Mouse (Mus musculus): ENCODE measurements around the gene Pax5. TPM values are rescaled to one million over a fixed set of nuclear protein-coding genes. Genes with fewer than 3 reads are reported as not detected.

Gene Pax5
- polyA plus RNA-seq, 1 experiment from 2014 or later, result not detected

DNA sequence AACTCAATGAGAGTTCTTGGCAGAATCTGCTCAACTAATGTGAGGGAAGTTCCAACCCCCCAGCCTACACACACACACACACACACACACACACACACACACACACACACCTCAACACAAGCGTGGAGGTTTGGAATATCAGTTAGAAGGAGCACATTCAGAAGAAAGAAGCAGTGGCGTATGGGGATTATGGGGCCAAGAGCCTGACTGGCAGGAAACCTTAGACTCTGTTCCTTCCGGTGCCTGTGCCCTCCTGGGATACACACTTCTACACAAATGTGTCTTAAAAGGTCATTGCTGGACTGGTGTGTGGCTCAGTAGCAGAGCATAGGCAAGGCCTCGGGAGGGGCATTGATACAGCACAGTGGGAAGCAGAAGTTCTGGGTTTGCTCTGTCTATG lies 10.9 kb upstream of the Pax5 start:
- ATAC-seq (replicated peaks; ENCODE audit: low FRiP score, low read depth), result no peak
- Histone ChIP-seq H3K9me3 (replicated peaks; ENCODE audit: low read length) (no peaks in the 10 kb centered on the region), H3K27ac (no peak overlapping the region), H3K4me1 (replicated peaks; ENCODE audit: insufficient read depth, low read length) (no peaks in the 10 kb centered on the region), H3K9ac (ENCODE audit: low read depth, low read length) (no peak overlapping the region), H3K4me3 (replicated peaks; ENCODE audit: low read depth, low read length) (no peak overlapping the region), H3K4me2 (ENCODE audit: low read length) (no peak overlapping the region), H3K36me3 (ENCODE audit: insufficient read depth, low read length) (no peaks in the 10 kb centered on the region), H3K27me3 (ENCODE audit: insufficient read depth, low read length) (peaks cover 23% of the 10 kb centered on the region; the same call in 1 of the 2 replicates)
- WGBS, result 84% methylated on average over 4 of the region's 4 CpGs
- DNase-seq (ENCODE audit: low spot score), result no peak
- TF ChIP-seq CTCF (IDR thresholded peaks at IDR 0.05; ENCODE audit: low read depth), result no peak

DNA sequence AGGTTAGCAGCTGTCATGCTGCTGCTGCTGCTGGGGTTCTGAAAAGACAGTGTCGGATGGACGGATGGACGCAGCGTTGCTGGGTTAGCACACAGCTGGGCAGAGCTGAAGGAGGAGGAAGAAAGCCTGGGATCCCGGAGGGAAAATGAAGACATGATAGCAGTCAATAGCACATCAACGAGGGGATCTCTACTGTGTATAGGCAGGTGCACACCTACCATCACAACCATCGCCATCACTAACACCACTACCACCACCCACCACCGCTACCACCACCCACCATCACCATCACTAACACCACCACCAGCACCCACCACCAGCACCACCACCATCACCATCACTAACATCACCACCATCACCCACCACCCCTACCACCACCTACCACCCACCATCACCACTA lies 9.8 kb upstream of the Pax5 start:
- TF ChIP-seq CTCF (IDR thresholded peaks at IDR 0.05; ENCODE audit: low read depth), result no peak
- no peaks in the 10 kb centered on the region for H3K36me3 ChIP-seq (ENCODE audit: insufficient read depth, low read length)
- no peak overlapping the region for H3K4me3 ChIP-seq (replicated peaks; ENCODE audit: low read depth, low read length)
- peaks cover 28% of the 10 kb centered on the region for H3K27me3 ChIP-seq (ENCODE audit: insufficient read depth, low read length)
- no peak overlapping the region for H3K9ac ChIP-seq (ENCODE audit: low read depth, low read length)
- no peaks in the 10 kb centered on the region for H3K4me1 ChIP-seq (replicated peaks; ENCODE audit: insufficient read depth, low read length)
- no peak overlapping the region for H3K4me2 ChIP-seq (ENCODE audit: low read length)
- WGBS, result 91% methylated on average over 8 of the region's 8 CpGs
- H3K9me3 ChIP-seq (replicated peaks; ENCODE audit: low read length), result no peaks in the 10 kb centered on the region
- DNase-seq (ENCODE audit: low spot score) (no peak), ATAC-seq (replicated peaks; ENCODE audit: low FRiP score, low read depth) (no peak)
- no peak overlapping the region for H3K27ac ChIP-seq

DNA sequence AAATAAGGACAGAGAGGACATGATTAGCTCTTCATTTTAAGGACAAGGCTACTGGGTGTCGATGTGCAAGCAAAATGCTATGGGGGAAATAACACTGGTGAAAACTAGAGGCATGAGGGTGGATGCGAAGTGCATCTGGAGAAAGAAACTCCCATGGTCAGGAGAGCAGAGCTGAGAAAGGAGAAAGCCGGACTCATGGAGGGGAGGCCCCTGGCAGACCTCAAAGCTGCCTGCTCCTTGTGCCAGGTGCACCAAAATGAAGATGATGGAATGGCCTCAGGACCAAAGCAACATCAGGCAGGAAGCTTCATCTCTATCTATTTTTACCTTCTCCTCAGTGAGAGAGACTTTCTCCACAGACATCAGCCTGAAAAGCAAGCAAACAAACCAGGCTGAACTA lies 7.4 kb upstream of the Pax5 start:
- Histone ChIP-seq H3K9ac (ENCODE audit: low read depth, low read length) (no peak overlapping the region), H3K36me3 (ENCODE audit: insufficient read depth, low read length) (no peaks in the 10 kb centered on the region), H3K4me2 (ENCODE audit: low read length) (no peak overlapping the region), H3K4me1 (replicated peaks; ENCODE audit: insufficient read depth, low read length) (0 out of 2 replicates have a peak, but pooled peaks cover 6% of the 10 kb centered on the region), H3K9me3 (replicated peaks; ENCODE audit: low read length) (no peaks in the 10 kb centered on the region), H3K27ac (no peak overlapping the region), H3K27me3 (ENCODE audit: insufficient read depth, low read length) (peaks cover 50% of the 10 kb centered on the region), H3K4me3 (replicated peaks; ENCODE audit: low read depth, low read length) (no peak overlapping the region)
- WGBS, result 71% methylated on average over 3 of the region's 3 CpGs
- TF ChIP-seq CTCF (IDR thresholded peaks at IDR 0.05; ENCODE audit: low read depth), result no peak
- ATAC-seq (replicated peaks; ENCODE audit: low FRiP score, low read depth) (no peak), DNase-seq (ENCODE audit: low spot score) (no peak)

DNA sequence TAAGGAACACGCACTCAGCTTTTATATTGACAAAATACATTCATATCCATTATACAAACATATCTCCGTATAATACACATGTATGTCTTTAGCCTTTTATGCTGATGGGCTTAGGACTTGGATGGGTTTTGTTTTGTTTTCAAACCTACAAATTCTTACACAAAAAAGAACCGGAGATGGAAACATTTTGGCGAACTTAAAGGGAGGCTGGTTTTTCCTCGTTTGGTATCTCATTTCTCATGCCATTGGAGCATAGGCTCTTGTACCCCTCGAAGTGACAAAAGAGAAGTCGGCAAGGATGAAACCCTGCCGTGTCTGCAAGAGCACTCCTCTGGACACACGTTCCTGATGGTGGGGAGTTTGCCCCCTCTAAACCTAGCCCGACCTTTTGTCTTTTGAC lies 6.1 kb upstream of the Pax5 start:
- WGBS, result 6% methylated on average over 10 of the region's 10 CpGs
- H3K27me3 ChIP-seq (ENCODE audit: insufficient read depth, low read length), result peaks cover 59% of the 10 kb centered on the region
- DNase-seq (ENCODE audit: low spot score) (no peak), ATAC-seq (replicated peaks; ENCODE audit: low FRiP score, low read depth) (no peak)
- no peak overlapping the region for H3K27ac ChIP-seq
- no peak for TF ChIP-seq CTCF (IDR thresholded peaks at IDR 0.05; ENCODE audit: low read depth)
- H3K4me3 ChIP-seq (replicated peaks; ENCODE audit: low read depth, low read length), result no peak overlapping the region
- H3K36me3 ChIP-seq (ENCODE audit: insufficient read depth, low read length), result no peaks in the 10 kb centered on the region
- H3K9ac ChIP-seq (ENCODE audit: low read depth, low read length), result no peak overlapping the region
- H3K4me1 ChIP-seq (replicated peaks; ENCODE audit: insufficient read depth, low read length), result peaks cover 6% of the 10 kb centered on the region; the same call in 1 of the 2 replicates
- no peaks in the 10 kb centered on the region for H3K9me3 ChIP-seq (replicated peaks; ENCODE audit: low read length)
- H3K4me2 ChIP-seq (ENCODE audit: low read length), result no peak overlapping the region

DNA sequence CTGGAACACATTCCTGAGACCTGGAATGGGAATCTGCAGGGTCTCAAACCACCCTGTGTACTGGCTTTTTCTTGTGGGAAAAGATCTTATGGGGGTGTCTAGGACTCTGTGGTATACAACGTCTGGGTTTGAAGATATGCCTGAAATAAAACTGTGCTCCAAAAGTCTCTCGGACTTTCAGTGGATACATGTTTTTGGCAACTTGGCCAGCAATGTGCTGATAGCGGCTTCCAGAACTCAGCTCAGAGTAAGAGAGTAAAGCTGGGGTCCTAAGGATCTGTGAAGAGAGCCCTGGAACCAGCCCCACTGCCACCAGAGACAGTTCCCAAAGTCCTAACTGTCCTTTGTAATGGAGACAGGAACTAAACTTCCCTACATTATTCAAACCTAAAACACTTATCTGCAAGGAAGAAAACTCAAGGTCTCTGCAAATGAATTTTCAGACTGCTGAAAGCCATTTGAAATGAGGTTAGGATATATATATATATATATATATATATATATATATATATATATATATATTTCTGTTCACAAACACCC lies 5.4 kb upstream of the Pax5 start:
- Histone ChIP-seq H3K4me3 (replicated peaks; ENCODE audit: low read depth, low read length) (no peak overlapping the region), H3K9ac (ENCODE audit: low read depth, low read length) (no peak overlapping the region), H3K4me1 (replicated peaks; ENCODE audit: insufficient read depth, low read length) (peaks cover 6% of the 10 kb centered on the region; the same call in 1 of the 2 replicates), H3K9me3 (replicated peaks; ENCODE audit: low read length) (no peaks in the 10 kb centered on the region), H3K27me3 (ENCODE audit: insufficient read depth, low read length) (peaks cover 63% of the 10 kb centered on the region), H3K27ac (no peak overlapping the region), H3K4me2 (ENCODE audit: low read length) (no peak overlapping the region), H3K36me3 (ENCODE audit: insufficient read depth, low read length) (no peaks in the 10 kb centered on the region)
- no peak for TF ChIP-seq CTCF (IDR thresholded peaks at IDR 0.05; ENCODE audit: low read depth)
- ATAC-seq (replicated peaks; ENCODE audit: low FRiP score, low read depth) (no peak), DNase-seq (ENCODE audit: low spot score) (no peak)
- WGBS, result 7% methylated on average over 3 of the region's 3 CpGs

DNA sequence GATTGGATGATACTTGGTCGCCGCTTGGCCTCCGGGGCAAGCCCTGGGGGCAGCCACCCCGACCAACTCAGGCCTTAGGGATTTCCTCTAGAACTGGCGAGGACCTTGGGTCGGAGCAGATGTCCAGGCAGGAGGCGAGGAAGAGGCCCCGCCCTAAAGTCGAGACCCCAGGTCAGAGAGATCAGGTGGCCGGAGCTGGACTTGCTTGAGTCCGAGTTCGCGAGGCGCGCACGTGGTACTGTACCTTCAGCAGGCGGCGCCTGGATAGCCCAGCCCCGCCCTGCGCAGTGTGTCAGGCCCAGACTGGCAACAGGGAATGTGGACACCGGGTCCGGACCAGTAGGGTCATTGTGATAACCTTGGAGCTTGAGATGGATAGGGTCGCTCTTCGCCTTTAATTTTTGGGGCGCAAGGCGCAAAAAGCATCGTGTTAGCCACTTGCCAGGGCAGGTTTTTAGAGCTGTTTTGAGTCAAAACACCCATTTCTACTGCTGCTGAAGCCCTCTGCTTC lies 3.9 kb upstream of the Pax5 start:
- WGBS, result 2% methylated on average over 27 of the region's 27 CpGs
- H3K27ac ChIP-seq, result no peak overlapping the region
- no peak for ATAC-seq (replicated peaks; ENCODE audit: low FRiP score, low read depth)
- peak; percentile 1 for DNase-seq (ENCODE audit: low spot score)
- no peak overlapping the region for H3K4me2 ChIP-seq (ENCODE audit: low read length)
- peaks cover 74% of the 10 kb centered on the region for H3K27me3 ChIP-seq (ENCODE audit: insufficient read depth, low read length)
- no peak overlapping the region for H3K9ac ChIP-seq (ENCODE audit: low read depth, low read length)
- H3K4me1 ChIP-seq (replicated peaks; ENCODE audit: insufficient read depth, low read length), result peaks cover 6% of the 10 kb centered on the region; the same call in 1 of the 2 replicates
- no peak overlapping the region for H3K4me3 ChIP-seq (replicated peaks; ENCODE audit: low read depth, low read length)
- TF ChIP-seq CTCF (IDR thresholded peaks at IDR 0.05; ENCODE audit: low read depth), result no peak
- no peaks in the 10 kb centered on the region for H3K36me3 ChIP-seq (ENCODE audit: insufficient read depth, low read length)
- H3K9me3 ChIP-seq (replicated peaks; ENCODE audit: low read length), result no peaks in the 10 kb centered on the region

Data from kidney, postnatal 0 days (tissue).